Mouse (Mus musculus): ENCODE results near the gene Ttk.

Gene Ttk

GRCm38 (mm10) chr9:83833811-83834747, at the start of gene Ttk:
TSS of gene Ttk (plus strand) at chr9:83834689.
- DNase-seq (ENCODE audit: low spot score in 2 of 2): peak; percentile 83 to 88

- DNase-seq (ENCODE audit: low spot score in 2 of 2): no peak
Observed at GRCm38 (mm10) chr9:83785501-83785900, 49.0 kb upstream of the Ttk start.

GRCm38 (mm10) chr9:83789326-83789725, 45.2 kb upstream of the Ttk start:
- no peak for DNase-seq (ENCODE audit: low spot score in 2 of 2)

- no peak for DNase-seq (ENCODE audit: low spot score in 2 of 2)
Observed at GRCm38 (mm10) chr9:83796875-83797274, 37.6 kb upstream of the Ttk start.

- no peak for DNase-seq (ENCODE audit: low spot score in 2 of 2)
Observed at GRCm38 (mm10) chr9:83797898-83798297, 36.6 kb upstream of the Ttk start.

- DNase-seq (ENCODE audit: low spot score in 2 of 2): no peak
Observed at GRCm38 (mm10) chr9:83804341-83804740, 30.1 kb upstream of the Ttk start.

GRCm38 (mm10) chr9:83805164-83805976, 29.1 kb upstream of the Ttk start:
- no peak for DNase-seq (ENCODE audit: low spot score in 2 of 2)

GRCm38 (mm10) chr9:83805977-83806815, 28.3 kb upstream of the Ttk start, which contains the start of gene Elovl4:
TSS of gene Elovl4 (minus strand) at chr9:83806277.
- DNase-seq (ENCODE audit: low spot score in 2 of 2): peak; percentile 85 to 88

- DNase-seq (ENCODE audit: low spot score in 2 of 2): peak in 1 of 2 experiments; percentile 33
Observed at GRCm38 (mm10) chr9:83807562-83807961, 26.9 kb upstream of the Ttk start.

- DNase-seq (ENCODE audit: low spot score in 2 of 2): no peak
Observed at GRCm38 (mm10) chr9:83819188-83819587, 15.3 kb upstream of the Ttk start.

GRCm38 (mm10) chr9:83820976-83821375, 13.5 kb upstream of the Ttk start:
- no peak for DNase-seq (ENCODE audit: low spot score in 2 of 2)

- DNase-seq (ENCODE audit: low spot score in 2 of 2): no peak
Observed at GRCm38 (mm10) chr9:83822925-83823324, 11.6 kb upstream of the Ttk start.

GRCm38 (mm10) chr9:83829896-83830295, 4.6 kb upstream of the Ttk start:
- DNase-seq (ENCODE audit: low spot score in 2 of 2): no peak

- DNase-seq (ENCODE audit: low spot score in 2 of 2): no peak
Observed at GRCm38 (mm10) chr9:83831152-83831551, 3.3 kb upstream of the Ttk start.

- DNase-seq (ENCODE audit: low spot score in 2 of 2): no peak
Observed at GRCm38 (mm10) chr9:83834748-83835313, 342 bp downstream of the Ttk start.

GRCm38 (mm10) chr9:83852464-83852863, 18.0 kb downstream of the Ttk start:
- no peak for DNase-seq (ENCODE audit: low spot score in 2 of 2)

GRCm38 (mm10) chr9:83865165-83865564, 30.7 kb downstream of the Ttk start:
- no peak for DNase-seq (ENCODE audit: low spot score in 2 of 2)

- DNase-seq (ENCODE audit: low spot score in 2 of 2): no peak
Observed at GRCm38 (mm10) chr9:83882191-83882590, 47.7 kb downstream of the Ttk start.

- no peak for DNase-seq (ENCODE audit: low spot score in 2 of 2)
Observed at GRCm38 (mm10) chr9:83886149-83886548, 51.7 kb downstream of the Ttk start.

- no peak for DNase-seq (ENCODE audit: low spot score in 2 of 2)
Observed at GRCm38 (mm10) chr9:83888214-83888613, 53.7 kb downstream of the Ttk start.

GRCm38 (mm10) chr9:83893073-83893472, 58.6 kb downstream of the Ttk start:
- no peak for DNase-seq (ENCODE audit: low spot score in 2 of 2)
